Mouse (Mus musculus) small intestine, adult 2 months (tissue): ENCODE measurements around the gene Stx11.

ENCODE experiments used
- CTCF ChIP-seq: fragments of 200-500 bp; IDR thresholded peaks from 2 replicates; pipeline ENCODE4 v1.5.1; 2012; ENCODE audit warnings: low read depth, mild to moderate bottlenecking, control low read depth, inconsistent platforms, low read length, moderate library complexity, mixed read lengths; ENCODE audit not compliant: insufficient replicate concordance, insufficient read length; ENCODE audit errors: extremely low read depth
- POLR2A ChIP-seq: fragments of 200-500 bp; IDR thresholded peaks from 2 replicates; pipeline ENCODE4 v1.6.1; 2012; ENCODE audit warnings: low read depth, mild to moderate bottlenecking, control low read depth, inconsistent platforms, low read length, moderate library complexity

GRCm38 (mm10) chr10:12893339-12893738 lies 70.8 kb downstream of the Stx11 start:
- TF ChIP-seq POLR2A (no peak), CTCF (no peak)
